Mouse (Mus musculus) gastrocnemius, postnatal 36 days (tissue): ENCODE results near the gene Klhdc8b. TPM values are rescaled to one million over a fixed set of nuclear protein-coding genes. Genes with fewer than 3 reads are reported as not detected.

ENCODE experiments used
- DNase-seq, 2 experiments: peaks; one replicate each; pipeline ENCODE4 v3.0.0; 2022
- intact Hi-C: fragments of 180-260 bp; cut with DNase I; formaldehyde crosslinking; loops from one replicate; pipeline ENCODE4 v1.15.1; 2025
- long read RNA-seq, 2 experiments: library from polyadenylated mRNA; stranded (forward); transcript quantifications; one replicate each; pipeline ENCODE4 v2.0.0; 2021
- total RNA-seq, 2 experiments: library from RNA; stranded (reverse); gene quantifications; 2 replicates each; pipeline ENCODE4 v1.2.3; 2021

Klhdc8b gene
- 1 to 10 TPM; 1.7 to 3.1 TPM for total RNA-seq
- long read RNA-seq, experiment 1, partial matches to known transcripts: 0 of 3 reads
- long read RNA-seq, experiment 1, other reads (novel, unspliced or antisense): 2 of 3 reads
- long read RNA-seq, experiment 2, partial matches to known transcripts: 0 of 2 reads
- long read RNA-seq, experiment 2, other reads (novel, unspliced or antisense): 0 of 2 reads

DNA sequence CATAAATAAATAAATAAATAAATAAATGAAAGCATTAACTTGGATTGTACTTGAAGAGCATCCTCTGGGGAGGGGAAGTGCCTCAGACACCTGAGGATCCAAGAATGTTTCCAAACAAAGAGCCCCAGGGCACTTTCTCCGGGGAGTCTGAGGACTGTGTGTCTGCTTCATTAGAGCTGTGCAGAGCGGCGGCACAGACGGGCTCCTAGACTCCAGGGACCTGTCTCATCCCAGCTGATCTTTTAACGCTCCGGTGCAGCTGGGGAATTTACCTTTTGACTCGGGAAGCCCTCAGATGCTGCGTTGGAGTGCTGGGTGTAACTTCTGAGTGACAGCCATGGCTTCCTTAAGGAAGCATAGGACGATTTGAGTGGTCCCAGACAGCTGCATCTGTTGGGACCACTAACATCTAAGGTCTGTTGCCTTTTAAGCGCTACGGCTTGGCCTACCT lies at the start of gene Klhdc8b:
Gene Klhdc8b, minus strand, starts transcription at position 401 of the 451 bp plus-strand sequence.
- intact Hi-C loops: no loop called here
- DNase-seq: no peak

DNA sequence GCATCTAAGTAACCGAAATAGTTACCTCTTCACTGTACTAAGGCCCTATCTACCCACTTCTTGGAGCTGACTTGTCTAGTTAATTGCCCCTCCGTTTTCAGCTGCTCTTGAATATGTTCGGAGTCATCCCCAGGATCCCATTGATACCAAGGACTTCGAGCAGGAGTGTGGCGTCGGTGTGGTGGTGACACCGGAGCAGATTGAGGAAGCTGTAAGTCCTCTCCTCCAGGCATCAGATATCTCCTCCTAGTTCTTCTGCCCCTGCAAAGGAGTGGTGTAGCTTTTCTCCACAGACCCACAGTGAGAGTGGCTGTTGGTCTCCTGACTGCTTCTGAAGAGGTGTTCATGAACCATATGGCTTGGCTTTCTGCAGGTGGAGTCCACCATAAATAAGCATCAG lies 47.4 kb upstream of the Klhdc8b start:
- DNase-seq: no peak
- intact Hi-C loops: no loop called here

DNA sequence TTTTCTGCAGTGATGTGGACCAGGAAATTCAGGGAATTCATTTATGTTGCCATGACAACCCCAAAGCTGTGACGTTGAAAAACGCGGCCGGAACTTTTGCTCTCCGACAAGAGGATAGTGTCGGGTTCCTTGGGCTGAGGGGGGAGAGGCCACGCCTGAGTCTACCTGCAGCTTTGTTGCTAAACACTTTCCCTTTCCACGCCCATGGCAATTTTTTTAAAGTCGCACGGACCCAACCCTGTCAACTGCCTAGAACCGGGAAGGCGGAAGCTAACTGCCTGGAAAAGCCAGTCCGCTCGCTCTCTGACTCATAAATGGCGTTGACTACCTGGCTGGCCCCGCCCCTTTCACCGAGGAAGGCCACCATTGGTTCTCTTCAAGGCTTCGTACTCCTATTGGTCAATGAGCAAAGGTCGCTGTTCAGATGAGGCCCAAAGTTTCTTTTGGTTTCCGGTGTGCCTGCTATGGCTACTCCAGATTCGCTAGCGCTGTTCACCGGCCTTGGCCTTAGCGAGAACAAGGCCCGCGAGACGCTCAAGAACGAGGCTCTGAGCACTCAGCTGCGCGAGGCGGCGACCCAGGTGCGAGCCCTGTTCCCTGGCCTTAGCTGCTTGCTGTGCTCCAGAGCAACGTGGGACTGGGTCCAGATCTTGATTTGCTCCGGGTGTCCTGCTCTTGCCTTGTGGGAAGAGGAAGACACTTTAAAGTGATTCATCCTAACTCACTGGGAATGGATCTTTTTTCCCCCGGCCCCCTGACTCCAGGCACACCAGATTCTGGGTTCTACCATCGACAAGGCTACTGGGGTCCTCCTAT lies 46.4 kb upstream of the Klhdc8b start, which contains the start of gene Qars:
Gene Qars, plus strand, starts transcription at position 88 of the 816 bp plus-strand sequence.
- intact Hi-C loops: no loop called here
- DNase-seq: peak; percentile 90 to 91

DNA sequence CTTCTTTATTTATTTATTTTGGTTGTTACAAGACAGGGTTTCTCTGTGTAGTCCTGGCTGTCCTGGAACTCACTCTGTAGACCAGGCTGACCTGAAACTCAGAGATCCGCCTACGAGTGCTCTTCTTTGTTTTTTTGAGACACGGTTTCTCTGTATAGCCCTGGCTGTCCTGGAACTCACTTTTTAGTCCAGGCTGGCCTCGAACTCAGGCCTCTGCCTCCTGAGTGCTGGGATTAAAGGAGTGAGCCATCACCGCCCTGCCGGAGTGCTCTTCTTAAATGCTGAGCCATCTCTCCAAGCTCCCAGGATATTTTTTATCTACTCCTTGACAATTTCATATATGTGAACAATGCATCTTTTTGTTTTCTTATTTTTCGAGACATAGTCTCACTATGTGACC lies 45.5 kb upstream of the Klhdc8b start:
- no peak for DNase-seq
- intact Hi-C loops: no loop called here

DNA sequence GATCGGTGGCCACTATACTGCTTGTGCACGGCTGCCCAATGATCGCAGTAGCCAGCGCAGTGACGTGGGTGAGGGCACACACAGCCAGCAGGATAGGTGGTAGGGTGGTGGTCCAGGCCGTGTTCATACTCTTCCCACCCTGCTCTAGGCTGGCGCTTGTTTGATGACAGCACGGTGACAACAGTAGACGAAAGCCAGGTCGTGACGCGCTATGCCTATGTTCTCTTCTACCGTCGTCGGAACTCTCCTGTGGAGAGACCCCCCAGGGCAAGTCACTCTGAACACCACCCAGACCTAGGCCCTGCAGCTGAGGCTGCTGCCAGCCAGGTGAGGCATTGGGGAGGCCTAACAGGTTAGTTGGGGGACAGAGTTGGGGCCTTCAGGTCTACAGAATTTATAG lies 38.6 kb upstream of the Klhdc8b start:
- peak in 1 of 2 experiments; percentile 11 for DNase-seq

DNA sequence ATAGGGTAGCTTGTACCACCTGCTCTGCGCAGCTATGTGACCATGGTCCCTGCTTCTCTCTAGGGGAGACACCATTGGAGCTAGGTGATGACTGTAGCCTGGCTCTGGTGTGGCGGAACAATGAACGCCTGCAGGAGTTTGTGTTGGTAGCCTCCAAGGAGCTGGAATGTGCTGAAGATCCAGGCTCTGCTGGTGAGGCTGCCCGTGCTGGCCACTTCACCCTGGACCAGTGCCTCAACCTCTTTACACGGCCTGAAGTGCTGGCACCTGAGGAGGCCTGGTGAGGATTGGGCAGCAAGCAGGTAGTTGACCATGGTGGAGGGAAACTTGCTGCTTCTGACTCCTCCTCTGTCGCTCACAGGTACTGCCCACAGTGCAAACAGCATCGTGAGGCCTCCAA lies 37.9 kb upstream of the Klhdc8b start:
- intact Hi-C loops: no loop called here

More for the DNA sequence above, 38.6 kb upstream of the Klhdc8b start:
- intact Hi-C loops: no loop called here

DNA sequence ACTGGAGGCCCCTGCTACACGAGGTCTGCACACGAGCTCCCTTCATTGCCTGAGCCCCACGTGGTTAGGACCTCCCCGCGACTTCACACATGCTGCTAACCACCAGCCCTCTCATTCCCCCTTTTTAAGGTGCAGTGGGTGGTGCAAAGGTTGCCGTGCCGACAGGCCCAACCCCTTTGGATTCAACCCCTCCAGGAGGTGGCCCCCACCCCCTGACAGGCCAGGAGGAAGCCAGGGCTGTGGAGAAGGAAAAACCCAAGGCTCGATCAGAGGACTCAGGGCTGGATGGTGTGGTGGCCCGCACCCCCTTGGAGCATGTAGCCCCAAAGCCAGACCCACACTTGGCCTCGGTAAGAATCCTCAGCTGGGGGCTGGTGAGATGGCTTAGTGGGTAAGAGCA lies 33.5 kb upstream of the Klhdc8b start:
- no peak for DNase-seq
- intact Hi-C loops: no loop called here

More for the DNA sequence above, 37.9 kb upstream of the Klhdc8b start:
- peak in 1 of 2 experiments; percentile 10 for DNase-seq

DNA sequence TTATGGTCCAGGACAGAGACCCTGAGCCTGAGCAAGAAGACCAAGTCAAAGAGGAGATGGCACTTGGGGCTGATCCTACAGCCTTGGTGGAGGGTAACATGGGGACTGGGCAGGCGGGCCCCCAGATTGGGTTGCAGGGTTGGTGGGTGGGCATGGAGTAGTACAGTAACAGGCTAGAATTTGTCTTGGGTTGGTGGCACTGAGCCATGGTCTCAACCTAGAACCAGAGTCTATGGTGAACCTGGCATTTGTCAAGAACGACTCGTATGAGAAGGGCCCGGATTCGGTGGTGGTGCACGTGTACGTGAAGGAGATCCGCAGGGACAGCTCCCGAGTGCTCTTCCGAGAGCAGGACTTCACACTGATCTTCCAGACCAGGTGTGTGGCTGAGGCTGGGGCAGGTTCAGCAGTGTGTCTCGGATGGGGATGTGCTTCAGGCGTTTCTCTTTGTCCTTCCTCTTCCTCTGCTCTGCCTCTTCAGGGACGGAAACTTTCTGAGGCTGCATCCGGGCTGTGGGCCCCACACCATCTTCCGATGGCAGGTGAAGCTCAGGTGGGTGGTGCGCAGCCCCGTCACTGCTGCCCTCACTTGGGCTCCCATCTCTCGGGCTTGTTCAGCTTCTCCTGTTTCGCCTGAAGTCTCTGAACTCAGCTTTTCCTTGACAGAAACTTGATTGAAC lies 32.9 kb upstream of the Klhdc8b start:
- intact Hi-C loops: no loop called here
- DNase-seq: no peak

DNA sequence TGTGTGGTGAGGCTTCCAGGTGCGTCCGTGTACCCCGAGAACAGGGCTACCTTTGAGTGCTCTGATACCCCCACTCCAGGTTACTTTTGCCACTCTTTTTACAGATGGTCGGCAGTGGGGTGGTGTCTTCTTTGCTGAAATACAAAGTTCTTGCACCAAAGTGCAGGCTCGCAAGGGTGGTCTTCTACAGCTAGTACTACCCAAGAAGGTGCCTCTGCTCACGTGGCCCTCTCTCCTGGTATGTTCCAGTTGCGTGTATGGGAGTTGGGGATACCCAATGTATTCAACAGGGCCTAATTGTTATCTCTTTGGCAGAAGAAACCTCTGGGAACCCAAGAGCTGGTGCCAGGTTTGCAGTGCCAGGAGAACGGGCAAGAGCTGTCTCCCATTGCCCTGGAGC lies 31.9 kb upstream of the Klhdc8b start:
- intact Hi-C loops: no loop called here

DNA sequence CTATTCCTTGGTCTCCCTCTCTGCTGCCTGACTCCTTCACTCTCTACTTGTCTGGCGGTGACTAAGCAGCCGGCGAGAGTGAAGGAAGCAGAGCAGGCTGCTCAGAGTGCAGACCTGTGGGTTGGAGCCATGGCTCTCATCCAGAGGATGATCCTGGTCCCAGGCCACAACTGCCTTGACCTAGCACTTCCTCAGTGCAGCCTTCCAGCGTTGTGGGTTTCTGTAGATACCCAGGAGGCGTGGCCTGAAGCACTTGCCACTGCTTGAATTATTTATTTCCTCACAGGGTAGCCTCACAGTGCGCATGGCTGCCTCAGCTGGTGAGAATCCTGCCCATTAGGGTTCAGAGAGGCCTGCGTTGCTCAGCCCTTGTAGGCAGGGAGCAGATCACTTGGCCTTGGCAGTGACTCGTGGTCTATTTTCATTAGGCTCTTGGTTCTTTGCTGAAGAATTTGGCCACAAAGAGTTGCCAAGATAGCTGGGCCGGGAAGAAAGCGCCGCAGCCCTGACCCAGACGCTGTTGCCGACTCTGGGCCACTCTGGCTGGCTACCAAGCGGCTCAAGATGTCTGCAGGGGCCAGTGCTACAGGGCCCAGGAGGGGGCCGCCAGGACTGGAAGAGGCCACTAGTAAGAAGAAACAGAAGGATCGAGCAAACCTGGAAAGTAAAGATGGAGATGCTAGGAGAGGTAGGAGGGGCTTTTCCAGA lies 30.8 kb upstream of the Klhdc8b start:
- no peak for DNase-seq
- intact Hi-C loops: no loop called here

More for the DNA sequence above, 31.9 kb upstream of the Klhdc8b start:
- no peak for DNase-seq

DNA sequence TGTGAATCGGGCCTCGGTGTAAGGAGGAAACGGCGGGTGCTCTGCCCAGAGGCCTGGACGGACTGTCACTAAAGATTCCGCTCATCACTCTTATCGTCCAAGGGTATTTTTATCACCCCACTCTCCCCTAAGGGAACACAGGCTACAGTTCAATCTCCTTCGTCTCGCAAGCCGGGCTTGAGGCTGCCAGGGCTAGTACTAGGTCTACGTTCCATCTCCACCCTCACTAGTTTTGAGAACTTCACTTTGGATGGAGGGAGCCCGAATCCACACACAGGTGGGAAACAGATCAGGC lies 29.9 kb upstream of the Klhdc8b start:
- DNase-seq: no peak
- intact Hi-C loops: no loop called here

DNA sequence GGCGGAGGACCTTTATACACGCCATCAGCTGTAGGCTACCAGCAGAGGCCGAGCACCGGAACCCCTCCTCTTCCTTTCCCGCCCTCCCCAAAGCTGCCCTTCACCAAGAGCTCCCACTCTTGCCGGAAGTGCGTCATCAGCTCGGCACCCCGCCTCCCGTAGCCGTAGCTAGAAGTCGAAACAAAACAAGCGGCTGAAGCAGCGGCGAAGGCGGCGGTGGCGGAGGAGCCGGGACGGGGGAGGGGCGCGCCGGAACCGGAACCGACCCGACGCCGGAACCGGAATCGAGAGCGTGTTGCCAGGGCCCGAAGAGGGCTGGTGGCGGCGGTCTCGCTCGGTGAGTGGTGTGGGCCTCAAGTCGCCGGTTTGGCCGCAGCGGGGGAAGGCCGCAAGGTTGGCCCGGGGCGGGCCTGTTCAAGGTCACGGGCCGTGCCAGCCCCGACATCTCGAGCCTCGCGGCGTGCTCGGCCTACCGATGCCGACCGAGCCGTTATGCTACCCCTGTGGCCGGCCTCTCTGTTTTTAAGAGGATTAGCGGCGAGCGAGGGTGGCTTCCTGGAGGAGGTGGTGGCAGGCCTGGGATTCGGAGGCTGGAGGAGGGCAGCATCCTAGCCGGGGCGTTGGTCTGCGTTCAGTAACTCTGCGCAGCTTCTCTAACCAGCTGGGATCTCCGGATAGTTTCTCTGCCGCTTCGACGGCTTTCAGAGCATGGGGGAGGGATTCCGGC lies 29.3 kb upstream of the Klhdc8b start, which contains the start of gene Usp19:
Gene Usp19, plus strand, starts transcription at position 44 of the 727 bp plus-strand sequence.
- intact Hi-C loops: no loop called here
- peak; percentile 92 to 95 for DNase-seq

DNA sequence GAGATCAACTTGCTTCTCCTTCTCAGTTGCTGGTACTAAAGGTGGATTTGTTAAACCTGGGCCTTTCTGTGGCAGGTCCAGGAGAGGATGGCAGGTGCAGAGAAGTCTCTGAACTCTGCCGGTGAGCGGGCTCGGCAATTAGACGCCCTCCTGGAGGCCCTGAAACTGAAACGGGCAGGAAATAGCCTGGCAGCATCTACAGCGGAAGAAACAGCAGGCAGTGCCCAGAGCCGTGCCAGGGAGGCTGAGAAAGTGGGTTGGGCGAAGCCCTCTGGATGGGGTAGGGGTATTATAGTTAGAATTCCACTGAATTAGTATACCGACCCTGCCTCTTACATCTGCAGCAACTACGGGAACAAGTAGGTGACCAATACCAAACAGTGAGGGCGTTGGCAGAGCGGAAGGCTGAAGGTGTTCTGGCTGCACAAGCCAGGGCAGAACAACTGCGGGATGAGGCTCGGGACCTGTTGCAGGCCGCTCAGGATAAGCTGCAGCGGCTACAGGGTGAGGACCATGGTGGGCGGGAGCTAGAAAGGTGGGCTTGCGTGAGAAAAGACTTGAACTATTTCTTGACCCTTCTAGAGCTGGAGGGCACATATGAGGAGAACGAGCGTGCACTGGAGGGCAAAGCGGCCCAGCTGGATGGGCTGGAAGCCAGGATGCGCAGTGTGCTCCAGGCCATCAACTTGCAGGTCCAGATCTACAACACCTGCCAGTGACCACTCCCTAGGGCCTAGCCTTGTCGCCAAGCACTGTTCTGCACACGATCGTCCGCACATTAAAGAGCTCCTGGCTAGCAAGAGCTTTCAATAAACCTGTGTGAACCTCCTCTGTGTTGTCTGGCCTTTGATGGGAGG lies 28.5 kb upstream of the Klhdc8b start:
- intact Hi-C loops: no loop called here
- no peak for DNase-seq

DNA sequence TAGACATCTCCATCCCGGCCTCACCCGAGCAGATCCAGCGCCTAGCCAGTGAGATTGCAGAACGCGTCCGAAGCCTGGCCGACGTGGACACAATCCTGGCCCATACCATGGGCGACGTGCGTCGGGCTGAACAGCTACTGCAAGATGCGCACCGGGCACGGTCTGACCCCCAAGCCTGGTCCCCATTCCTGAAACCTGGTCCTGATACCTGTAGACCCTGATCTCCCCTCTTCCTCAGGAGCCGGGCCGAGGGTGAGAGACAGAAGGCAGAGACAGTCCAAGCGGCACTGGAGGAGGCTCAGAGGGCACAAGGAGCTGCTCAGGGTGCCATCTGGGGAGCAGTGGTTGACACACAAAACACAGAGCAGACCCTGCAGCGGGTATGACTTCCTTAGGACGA lies 27.8 kb upstream of the Klhdc8b start:
- intact Hi-C loops: no loop called here
- no peak for DNase-seq

DNA sequence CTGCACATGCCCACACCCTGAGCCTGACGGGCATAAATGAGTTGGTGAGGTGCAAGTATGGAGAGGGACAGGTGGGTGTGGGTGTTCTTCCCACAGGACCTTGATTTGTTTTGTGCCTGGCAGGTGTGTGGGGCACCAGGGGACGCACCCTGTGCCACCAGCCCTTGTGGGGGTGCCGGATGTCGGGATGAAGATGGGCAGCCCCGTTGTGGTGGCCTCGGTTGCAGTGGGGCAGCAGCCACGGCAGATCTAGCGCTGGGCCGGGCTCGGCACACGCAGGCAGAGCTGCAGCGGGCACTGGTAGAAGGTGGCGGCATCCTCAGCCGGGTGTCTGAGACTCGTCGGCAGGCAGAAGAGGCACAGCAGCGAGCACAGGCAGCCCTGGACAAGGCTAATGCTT lies 27.0 kb upstream of the Klhdc8b start:
- intact Hi-C loops: no loop called here
- no peak for DNase-seq

DNA sequence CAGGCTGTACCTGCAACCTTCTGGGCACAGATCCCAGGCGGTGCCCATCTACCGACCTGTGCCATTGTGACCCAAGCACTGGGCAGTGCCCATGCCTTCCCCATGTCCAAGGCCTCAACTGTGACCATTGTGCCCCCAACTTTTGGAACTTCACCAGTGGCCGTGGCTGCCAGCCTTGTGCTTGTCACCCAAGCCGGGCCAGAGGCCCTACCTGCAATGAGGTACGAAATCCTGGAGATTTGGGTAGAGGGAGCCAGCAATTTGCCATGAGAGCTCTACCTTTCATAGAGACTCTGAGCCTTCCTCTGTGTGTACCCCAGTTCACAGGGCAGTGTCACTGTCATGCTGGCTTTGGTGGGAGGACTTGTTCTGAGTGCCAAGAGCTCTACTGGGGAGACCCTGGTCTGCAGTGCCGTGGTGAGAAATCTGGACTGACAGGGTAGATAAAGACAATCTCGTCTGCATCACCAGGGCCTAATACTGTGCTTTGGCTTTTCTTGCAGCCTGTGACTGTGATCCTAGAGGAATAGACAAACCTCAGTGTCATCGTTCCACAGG lies 25.7 kb upstream of the Klhdc8b start:
- intact Hi-C loops: no loop called here
- no peak for DNase-seq

DNA sequence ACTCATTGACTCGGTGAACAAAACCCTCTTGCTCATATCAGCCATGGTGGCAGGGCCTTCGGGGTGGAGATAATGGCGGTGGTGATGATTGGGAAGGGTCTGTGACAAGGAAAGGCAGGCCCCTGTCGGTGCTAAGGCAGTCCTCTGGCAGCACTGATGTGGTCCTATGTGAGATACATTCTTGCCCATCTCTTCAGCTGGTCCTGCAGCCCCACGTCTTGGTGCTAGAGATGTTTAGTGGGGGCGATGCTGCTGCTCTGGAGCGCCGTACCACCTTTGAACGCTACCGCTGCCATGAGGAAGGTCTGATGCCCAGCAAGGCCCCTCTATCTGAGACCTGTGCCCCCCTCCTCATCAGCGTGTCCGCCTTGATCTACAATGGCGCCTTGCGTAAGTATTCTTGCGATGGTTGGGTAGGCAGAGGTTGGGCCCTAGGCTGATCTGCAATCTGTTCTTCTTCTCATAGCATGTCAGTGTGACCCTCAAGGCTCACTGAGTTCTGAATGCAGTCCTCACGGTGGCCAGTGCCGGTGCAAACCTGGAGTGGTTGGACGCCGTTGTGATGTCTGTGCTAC lies 24.0 kb upstream of the Klhdc8b start:
- intact Hi-C loops: no loop called here
- no peak for DNase-seq

DNA sequence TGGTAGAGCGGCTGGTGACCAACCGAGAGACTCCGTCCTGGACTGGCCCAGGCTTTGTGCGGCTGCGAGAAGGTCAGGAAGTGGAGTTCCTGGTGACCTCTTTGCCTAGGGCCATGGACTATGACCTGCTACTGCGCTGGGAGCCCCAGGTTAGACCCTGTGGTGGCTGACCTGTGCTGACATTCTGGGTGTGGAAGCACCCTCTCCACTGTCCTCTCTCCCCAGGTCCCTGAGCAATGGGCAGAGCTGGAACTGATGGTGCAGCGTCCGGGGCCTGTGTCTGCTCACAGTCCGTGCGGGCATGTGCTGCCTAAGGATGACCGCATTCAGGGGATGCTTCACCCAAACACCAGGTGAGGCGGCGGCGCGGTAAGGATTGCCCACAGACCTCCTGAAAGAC lies 22.6 kb upstream of the Klhdc8b start:
- DNase-seq: no peak
- intact Hi-C loops: no loop called here
